Mouse (Mus musculus): Measurements from ENCODE around the gene Ms4a6c. TPM values are rescaled to one million over a fixed set of nuclear protein-coding genes. Genes with fewer than 3 reads are reported as not detected.
"Not testable (repeated sequence)": the region's sequence is repeated elsewhere in the genome, so short reads cannot be mapped to it uniquely, and the experiment has no call there.

The Ms4a6c gene
- polyA plus RNA-seq, 1 experiment from 2014 or later: 1.1 TPM

DNA sequence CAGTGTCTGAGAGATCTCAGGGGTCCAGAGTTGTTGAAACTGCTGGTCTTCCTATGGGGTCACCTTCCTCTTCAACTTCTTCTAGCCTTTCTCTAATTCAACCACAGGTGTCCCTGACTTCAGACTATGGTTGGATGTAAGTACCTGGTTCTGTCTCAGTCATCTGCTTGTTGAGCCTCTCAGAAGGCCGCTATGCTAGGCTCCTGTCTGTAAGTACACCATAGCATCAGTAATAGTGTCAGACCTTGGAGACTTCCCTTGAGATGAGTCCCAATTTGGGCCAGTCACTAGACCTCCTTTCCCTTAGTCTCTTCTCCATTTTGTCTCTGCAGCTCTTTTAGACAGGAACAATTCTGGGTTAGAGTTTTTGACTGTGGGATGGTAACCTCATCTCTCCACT lies 23.5 kb downstream of the Ms4a6c start:
- Histone ChIP-seq H3K4me3 (ENCODE audit: low read depth, low read length) (no peak overlapping the region), H3K9ac (ENCODE audit: low read length) (no peak overlapping the region), H3K27me3 (ENCODE audit: control insufficient read depth, insufficient read depth, low read length) (no peaks in the 10 kb centered on the region), H3K9me3 (ENCODE audit: control insufficient read depth, low read length) (no peaks in the 10 kb centered on the region), H3K27ac (ENCODE audit: low read depth, low read length) (no peak overlapping the region), H3K36me3 (ENCODE audit: control insufficient read depth, insufficient read depth, low read length) (no peaks in the 10 kb centered on the region), H3K4me1 (ENCODE audit: control insufficient read depth, insufficient read depth, low read length) (no peaks in the 10 kb centered on the region), H3K4me2 (ENCODE audit: low read depth) (no peak overlapping the region)
- DNase-seq (ENCODE audit: low spot score) (no peak), ATAC-seq (ENCODE audit: insufficient read depth, low FRiP score, low TSS enrichment) (no peak)
- WGBS: 83% methylated on average over 1 of the region's 1 CpGs

GRCm38 (mm10) chr19:11494519-11494918 lies 25.4 kb downstream of the Ms4a6c start:
- ATAC-seq (ENCODE audit: insufficient read depth, low FRiP score, low TSS enrichment) (no peak), DNase-seq (ENCODE audit: low spot score) (no peak)
- Histone ChIP-seq H3K36me3 (ENCODE audit: control insufficient read depth, insufficient read depth, low read length) (no peaks in the 10 kb centered on the region), H3K9me3 (ENCODE audit: control insufficient read depth, low read length) (no peaks in the 10 kb centered on the region), H3K4me3 (ENCODE audit: low read depth, low read length) (no peak overlapping the region), H3K4me1 (ENCODE audit: control insufficient read depth, insufficient read depth, low read length) (no peaks in the 10 kb centered on the region), H3K27me3 (ENCODE audit: control insufficient read depth, insufficient read depth, low read length) (no peaks in the 10 kb centered on the region), H3K9ac (ENCODE audit: low read length) (no peak overlapping the region), H3K27ac (ENCODE audit: low read depth, low read length) (no peak overlapping the region), H3K4me2 (ENCODE audit: low read depth) (no peak overlapping the region)
- 89% methylated on average over 3 of the region's 3 CpGs for WGBS

- no peak overlapping the region for H3K27ac ChIP-seq (ENCODE audit: low read depth, low read length)
- no peak overlapping the region for H3K4me3 ChIP-seq (ENCODE audit: low read depth, low read length)
- no peaks in the 10 kb centered on the region for H3K27me3 ChIP-seq (ENCODE audit: control insufficient read depth, insufficient read depth, low read length)
- no peak overlapping the region for H3K4me2 ChIP-seq (ENCODE audit: low read depth)
- no peaks in the 10 kb centered on the region for H3K4me1 ChIP-seq (ENCODE audit: control insufficient read depth, insufficient read depth, low read length)
- ATAC-seq (ENCODE audit: insufficient read depth, low FRiP score, low TSS enrichment): no peak
- no peaks in the 10 kb centered on the region for H3K36me3 ChIP-seq (ENCODE audit: control insufficient read depth, insufficient read depth, low read length)
- WGBS: 88% methylated on average over 6 of the region's 6 CpGs
- no peaks in the 10 kb centered on the region for H3K9me3 ChIP-seq (ENCODE audit: control insufficient read depth, low read length)
- H3K9ac ChIP-seq (ENCODE audit: low read length): no peak overlapping the region
- no peak for DNase-seq (ENCODE audit: low spot score)
These were observed 27.2 kb downstream of the Ms4a6c start for GRCm38 (mm10) chr19:11496361-11496760.

DNA sequence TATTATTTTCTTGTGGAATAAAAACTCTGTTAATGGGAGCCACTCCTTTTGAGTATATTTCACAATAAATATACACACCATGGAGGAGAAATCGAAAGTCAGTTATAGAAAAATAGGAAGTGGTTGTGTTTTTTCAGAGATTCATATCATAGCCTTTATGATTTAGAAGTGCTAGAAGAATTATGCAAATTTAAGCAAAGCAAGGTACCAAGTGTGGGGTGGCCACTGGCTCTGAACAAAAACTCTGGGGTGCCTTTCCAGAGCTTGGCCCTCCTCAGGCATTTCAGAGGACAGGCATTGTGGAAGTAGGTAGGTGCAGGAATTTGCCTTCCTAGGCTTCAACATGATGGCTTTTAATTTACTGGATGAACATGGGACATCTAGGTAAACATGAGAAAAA lies 28.1 kb downstream of the Ms4a6c start:
- H3K9me3 ChIP-seq (ENCODE audit: control insufficient read depth, low read length); H3K4me1 ChIP-seq (ENCODE audit: control insufficient read depth, insufficient read depth, low read length); H3K9ac ChIP-seq (ENCODE audit: low read length); H3K4me3 ChIP-seq (ENCODE audit: low read depth, low read length); H3K27ac ChIP-seq (ENCODE audit: low read depth, low read length); ATAC-seq (ENCODE audit: insufficient read depth, low FRiP score, low TSS enrichment); H3K27me3 ChIP-seq (ENCODE audit: control insufficient read depth, insufficient read depth, low read length); H3K36me3 ChIP-seq (ENCODE audit: control insufficient read depth, insufficient read depth, low read length); H3K4me2 ChIP-seq (ENCODE audit: low read depth); DNase-seq (ENCODE audit: low spot score): not testable (repeated sequence)
- 79% methylated on average over 1 of the region's 1 CpGs for WGBS

- Histone ChIP-seq H3K9ac (ENCODE audit: low read length) (no peak overlapping the region), H3K27ac (ENCODE audit: low read depth, low read length) (no peak overlapping the region), H3K36me3 (ENCODE audit: control insufficient read depth, insufficient read depth, low read length) (no peaks in the 10 kb centered on the region), H3K4me1 (ENCODE audit: control insufficient read depth, insufficient read depth, low read length) (no peaks in the 10 kb centered on the region), H3K4me3 (ENCODE audit: low read depth, low read length) (no peak overlapping the region), H3K9me3 (ENCODE audit: control insufficient read depth, low read length) (no peaks in the 10 kb centered on the region), H3K27me3 (ENCODE audit: control insufficient read depth, insufficient read depth, low read length) (no peaks in the 10 kb centered on the region), H3K4me2 (ENCODE audit: low read depth) (no peak overlapping the region)
- no peak for ATAC-seq (ENCODE audit: insufficient read depth, low FRiP score, low TSS enrichment)
- DNase-seq (ENCODE audit: low spot score): no peak
- WGBS: 93% methylated on average over 1 of the region's 1 CpGs
These were observed 31.6 kb downstream of the Ms4a6c start for GRCm38 (mm10) chr19:11500796-11501195.

GRCm38 (mm10) chr19:11501326-11501725 lies 32.2 kb downstream of the Ms4a6c start:
- 84% methylated on average over 4 of the region's 4 CpGs for WGBS

DNA sequence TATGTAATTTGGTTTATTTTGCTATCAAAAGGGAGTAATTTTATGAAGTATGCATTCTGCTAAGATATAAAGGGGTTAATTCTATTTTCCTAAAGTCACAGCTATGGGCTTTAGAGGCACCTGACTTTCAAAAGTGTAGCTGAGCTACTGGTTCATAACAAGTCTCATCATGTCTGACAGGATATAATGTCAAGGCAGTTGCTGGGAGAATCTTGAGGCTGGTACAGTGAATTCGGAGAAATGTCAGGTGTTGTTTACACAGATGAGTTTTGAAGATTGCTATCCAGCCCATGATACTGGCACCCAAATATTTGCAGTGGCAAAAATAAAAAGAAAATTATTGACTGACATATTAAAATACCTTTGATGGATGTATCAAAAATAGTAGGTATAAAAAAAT lies 35.7 kb downstream of the Ms4a6c start:
- H3K36me3 ChIP-seq (ENCODE audit: control insufficient read depth, insufficient read depth, low read length): no peaks in the 10 kb centered on the region
- DNase-seq (ENCODE audit: low spot score) (no peak), ATAC-seq (ENCODE audit: insufficient read depth, low FRiP score, low TSS enrichment) (no peak)
- no peak overlapping the region for H3K4me2 ChIP-seq (ENCODE audit: low read depth)
- no peaks in the 10 kb centered on the region for H3K4me1 ChIP-seq (ENCODE audit: control insufficient read depth, insufficient read depth, low read length)
- H3K27me3 ChIP-seq (ENCODE audit: control insufficient read depth, insufficient read depth, low read length): no peaks in the 10 kb centered on the region
- 93% methylated on average over 1 of the region's 1 CpGs for WGBS
- no peaks in the 10 kb centered on the region for H3K9me3 ChIP-seq (ENCODE audit: control insufficient read depth, low read length)
- H3K9ac ChIP-seq (ENCODE audit: low read length): no peak overlapping the region
- H3K4me3 ChIP-seq (ENCODE audit: low read depth, low read length): no peak overlapping the region
- H3K27ac ChIP-seq (ENCODE audit: low read depth, low read length): no peak overlapping the region

More at GRCm38 (mm10) chr19:11501326-11501725, 32.2 kb downstream of the Ms4a6c start:
- Histone ChIP-seq H3K36me3 (ENCODE audit: control insufficient read depth, insufficient read depth, low read length) (no peaks in the 10 kb centered on the region), H3K27ac (ENCODE audit: low read depth, low read length) (no peak overlapping the region), H3K9me3 (ENCODE audit: control insufficient read depth, low read length) (no peaks in the 10 kb centered on the region), H3K9ac (ENCODE audit: low read length) (no peak overlapping the region), H3K4me2 (ENCODE audit: low read depth) (no peak overlapping the region), H3K27me3 (ENCODE audit: control insufficient read depth, insufficient read depth, low read length) (no peaks in the 10 kb centered on the region), H3K4me1 (ENCODE audit: control insufficient read depth, insufficient read depth, low read length) (no peaks in the 10 kb centered on the region), H3K4me3 (ENCODE audit: low read depth, low read length) (no peak overlapping the region)
- no peak for ATAC-seq (ENCODE audit: insufficient read depth, low FRiP score, low TSS enrichment)
- DNase-seq (ENCODE audit: low spot score): no peak

GRCm38 (mm10) chr19:11513458-11513857 lies 44.3 kb downstream of the Ms4a6c start:
- no peak overlapping the region for H3K4me2 ChIP-seq (ENCODE audit: low read depth)
- no peaks in the 10 kb centered on the region for H3K4me1 ChIP-seq (ENCODE audit: control insufficient read depth, insufficient read depth, low read length)
- no peaks in the 10 kb centered on the region for H3K36me3 ChIP-seq (ENCODE audit: control insufficient read depth, insufficient read depth, low read length)
- WGBS: 74% methylated on average over 1 of the region's 1 CpGs
- H3K27ac ChIP-seq (ENCODE audit: low read depth, low read length): no peak overlapping the region
- no peak overlapping the region for H3K4me3 ChIP-seq (ENCODE audit: low read depth, low read length)
- ATAC-seq (ENCODE audit: insufficient read depth, low FRiP score, low TSS enrichment): no peak
- no peak for DNase-seq (ENCODE audit: low spot score)
- no peak overlapping the region for H3K9ac ChIP-seq (ENCODE audit: low read length)
- H3K9me3 ChIP-seq (ENCODE audit: control insufficient read depth, low read length): no peaks in the 10 kb centered on the region
- H3K27me3 ChIP-seq (ENCODE audit: control insufficient read depth, insufficient read depth, low read length): no peaks in the 10 kb centered on the region

DNA sequence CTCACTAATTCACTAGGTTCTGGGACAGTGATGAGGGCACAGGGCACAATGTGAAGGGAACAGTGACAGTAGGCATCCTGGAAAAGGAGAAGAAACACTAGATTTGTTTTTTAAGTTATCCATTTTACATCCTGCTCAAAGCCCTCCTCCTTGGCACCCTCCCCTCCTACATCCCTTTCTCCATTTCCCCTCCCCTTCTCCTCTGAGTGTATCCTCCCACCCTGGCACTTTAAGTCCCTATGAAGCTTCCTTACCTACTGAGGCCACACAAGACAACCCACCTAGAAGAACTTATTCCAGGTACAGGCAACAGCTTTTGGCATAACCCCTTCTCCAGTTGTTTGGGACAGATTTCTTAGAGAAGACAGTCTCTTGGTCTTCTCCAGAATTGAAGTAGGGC lies 47.1 kb downstream of the Ms4a6c start, which contains the start of gene Ms4a6b:
Gene Ms4a6b, plus strand, starts transcription at position 267 of the 400 bp plus-strand sequence.
- ATAC-seq (ENCODE audit: insufficient read depth, low FRiP score, low TSS enrichment): no peak
- Histone ChIP-seq H3K4me2 (ENCODE audit: low read depth) (no peak within 1 kb of the TSS), H3K27ac (ENCODE audit: low read depth, low read length) (no peak within 1 kb of the TSS), H3K4me1 (ENCODE audit: control insufficient read depth, insufficient read depth, low read length) (no peaks in the 10 kb centered on the region), H3K9ac (ENCODE audit: low read length) (no peak within 1 kb of the TSS), H3K9me3 (ENCODE audit: control insufficient read depth, low read length) (no peaks in the 10 kb centered on the region), H3K4me3 (ENCODE audit: low read depth, low read length) (no peak within 1 kb of the TSS), H3K27me3 (ENCODE audit: control insufficient read depth, insufficient read depth, low read length) (no peaks in the 10 kb centered on the region), H3K36me3 (ENCODE audit: control insufficient read depth, insufficient read depth, low read length) (no peaks in the 10 kb centered on the region)
- no peak for DNase-seq (ENCODE audit: low spot score)

Measured in neural tube, embryonic 11.5 days (tissue).